Mouse (Mus musculus): Measurements from ENCODE around the gene Tmem168.

Tmem168 gene

GRCm38 (mm10) chr6:13586154-13586553, 21.7 kb downstream of the Tmem168 start:
- no peak for DNase-seq (ENCODE audit: low spot score in 2 of 2)

GRCm38 (mm10) chr6:13584788-13585187, 23.1 kb downstream of the Tmem168 start:
- no peak for DNase-seq (ENCODE audit: low spot score in 2 of 2)

- DNase-seq (ENCODE audit: low spot score in 2 of 2): no peak
Observed at GRCm38 (mm10) chr6:13582075-13582474, 25.8 kb downstream of the Tmem168 start.

- DNase-seq (ENCODE audit: low spot score in 2 of 2): no peak
Observed at GRCm38 (mm10) chr6:13565734-13566133, 42.2 kb downstream of the Tmem168 start.

GRCm38 (mm10) chr6:13555266-13555665, 52.6 kb downstream of the Tmem168 start:
- no peak for DNase-seq (ENCODE audit: low spot score in 2 of 2)

GRCm38 (mm10) chr6:13541761-13542160, 66.1 kb downstream of the Tmem168 start:
- no peak for DNase-seq (ENCODE audit: low spot score in 2 of 2)

- DNase-seq (ENCODE audit: low spot score in 2 of 2): no peak
Observed at GRCm38 (mm10) chr6:13537275-13537964, 70.5 kb downstream of the Tmem168 start.
